Mouse (Mus musculus) ES-E14 (cell line): ENCODE measurements at regions not wholly inside any gene's neighbourhood (a gene's known extent, or its start where the extent isn't known, plus 50 kb on each side); places are given as distances from the start of the nearest gene placed in this dataset.

Experiments used
- DNase-seq: peaks from one replicate; pipeline ENCODE4 v3.0.0-alpha.2; 2013; ENCODE audit warnings: low read depth, low spot score
- H3K27ac ChIP-seq: 2 replicates; pipeline ENCODE4 v1.5.1; 2012; ENCODE audit warnings: low read depth, mild to moderate bottlenecking, low read length, moderate library complexity, mixed read lengths; ENCODE audit not compliant: poor library complexity, insufficient read depth, severe bottlenecking
- H3K36me3 ChIP-seq: 2 replicates; pipeline ENCODE4 v1.6.1; 2012; ENCODE audit warnings: mild to moderate bottlenecking, low read length, moderate library complexity, mixed read lengths; ENCODE audit not compliant: control insufficient read depth, poor library complexity, insufficient read depth, severe bottlenecking
- H3K4me1 ChIP-seq, 2 experiments: fragments of 150-350 bp in 1 of 2; sonication (generic) in 1 of 2; 2 replicates each; pipeline ENCODE4 v1.6.1; 2012; ENCODE audit warnings: low read length in 2 of 2, mild to moderate bottlenecking in 1 of 2, mixed read lengths in 1 of 2; ENCODE audit not compliant: control insufficient read depth in 2 of 2, insufficient read depth in 2 of 2, poor library complexity in 1 of 2
- H3K4me3 ChIP-seq, 2 experiments: fragments of 150-350 bp in 1 of 2; sonication (generic) in 1 of 2; 2 replicates each; pipeline ENCODE4 v1.5.1; 2012; ENCODE audit warnings: low read length in 2 of 2, low read depth in 1 of 2, mild to moderate bottlenecking in 1 of 2, mixed read lengths in 1 of 2; ENCODE audit not compliant: insufficient read depth in 1 of 2, poor library complexity in 1 of 2, severe bottlenecking in 1 of 2
- H3K9ac ChIP-seq: 2 replicates; pipeline ENCODE4 v1.6.1; 2012; ENCODE audit warnings: low read depth, mild to moderate bottlenecking, low read length, mixed read lengths; ENCODE audit not compliant: poor library complexity, insufficient read depth, severe bottlenecking
- H3K9me3 ChIP-seq: fragments of 150-350 bp; sonication (generic); 2 replicates; pipeline ENCODE4 v1.6.1; 2012; ENCODE audit warnings: low read depth, mild to moderate bottlenecking, low read length; ENCODE audit not compliant: control insufficient read depth, insufficient read depth
- CHD2 ChIP-seq: IDR thresholded peaks from 2 replicates; pipeline ENCODE4 v1.6.1; 2014; ENCODE audit warnings: mild to moderate bottlenecking, low read depth, low read length, inconsistent platforms
- HCFC1 ChIP-seq: IDR thresholded peaks from 2 replicates; pipeline ENCODE4 v1.6.1; 2012; ENCODE audit warnings: low read length, inconsistent platforms, borderline replicate concordance; ENCODE audit not compliant: insufficient read depth
- MAFK ChIP-seq: IDR thresholded peaks from 2 replicates; pipeline ENCODE4 v1.6.1; 2014; ENCODE audit warnings: mild to moderate bottlenecking, low read depth, low read length, inconsistent platforms; ENCODE audit not compliant: insufficient read depth
- ZC3H11A ChIP-seq: IDR thresholded peaks from 2 replicates; pipeline ENCODE4 v1.6.1; 2012; ENCODE audit warnings: low read depth, mild to moderate bottlenecking, inconsistent platforms, low read length, borderline replicate concordance
- ZNF384 ChIP-seq: IDR thresholded peaks from 2 replicates; pipeline ENCODE4 v1.6.1; 2012; ENCODE audit warnings: low read depth, low read length, inconsistent platforms
- in situ Hi-C, 2 experiments: fragments of 600-800 bp; cut with MboI; formaldehyde crosslinking; loops; one replicate each; pipeline ENCODE4 v1.15.1; 2025; ENCODE audit warnings: low sequenced_read_pairs in 2 of 2, inconsistent platforms in 1 of 2; ENCODE audit not compliant: unreplicated experiment in 2 of 2

- no peak for TF ChIP-seq MAFK
- TF ChIP-seq HCFC1: no peak
- no peak for TF ChIP-seq ZNF384
- TF ChIP-seq ZC3H11A: no peak
- TF ChIP-seq CHD2: no peak
- no peak overlapping the region for H3K4me3 ChIP-seq
- H3K36me3 ChIP-seq: no peaks in the 10 kb centered on the region
- no peak for DNase-seq
- H3K27ac ChIP-seq: no peak overlapping the region
- H3K9ac ChIP-seq: no peak overlapping the region
- no peaks in the 10 kb centered on the region for H3K9me3 ChIP-seq
- in situ Hi-C loops: no loop called here
- H3K4me1 ChIP-seq: no peaks in the 10 kb centered on the region
Observed at GRCm38 (mm10) chr15:14253602-14254301, 1080.3 kb upstream of the Cdh6 start.

GRCm38 (mm10) chr15:14251773-14252172 lies 1078.3 kb upstream of the Cdh6 start:
- in situ Hi-C loops: no loop called here
- Histone ChIP-seq H3K9me3 (no peaks in the 10 kb centered on the region), H3K36me3 (no peaks in the 10 kb centered on the region), H3K4me1 (no peaks in the 10 kb centered on the region), H3K4me3 (no peak overlapping the region), H3K27ac (no peak overlapping the region), H3K9ac (no peak overlapping the region)
- DNase-seq: no peak
- no peak for TF ChIP-seq MAFK
- no peak for TF ChIP-seq CHD2
- no peak for TF ChIP-seq ZNF384
- TF ChIP-seq HCFC1: no peak
- TF ChIP-seq ZC3H11A: no peak

- no peaks in the 10 kb centered on the region for H3K36me3 ChIP-seq
- H3K27ac ChIP-seq: no peak overlapping the region
- H3K4me3 ChIP-seq: no peak overlapping the region
- TF ChIP-seq MAFK: no peak
- TF ChIP-seq CHD2: no peak
- no peak for TF ChIP-seq HCFC1
- no peak for TF ChIP-seq ZNF384
- TF ChIP-seq ZC3H11A: no peak
- no peaks in the 10 kb centered on the region for H3K9me3 ChIP-seq
- H3K4me1 ChIP-seq: no peaks in the 10 kb centered on the region
- H3K9ac ChIP-seq: no peak overlapping the region
- DNase-seq: no peak
- in situ Hi-C loops: no loop called here
Observed at GRCm38 (mm10) chr15:14215236-14215635, 1041.8 kb upstream of the Cdh6 start.

GRCm38 (mm10) chr15:14214726-14215125 lies 1041.3 kb upstream of the Cdh6 start:
- H3K27ac ChIP-seq: no peak overlapping the region
- H3K36me3 ChIP-seq: no peaks in the 10 kb centered on the region
- TF ChIP-seq ZNF384 (no peak), ZC3H11A (no peak), CHD2 (no peak), HCFC1 (no peak), MAFK (no peak)
- in situ Hi-C loops: no loop called here
- H3K4me1 ChIP-seq: no peaks in the 10 kb centered on the region
- no peak for DNase-seq
- no peak overlapping the region for H3K9ac ChIP-seq
- no peaks in the 10 kb centered on the region for H3K9me3 ChIP-seq
- H3K4me3 ChIP-seq: no peak overlapping the region

GRCm38 (mm10) chr15:14177523-14177922 lies 1004.0 kb upstream of the Cdh6 start:
- in situ Hi-C loops: no loop called here
- H3K4me1 ChIP-seq: no peaks in the 10 kb centered on the region
- DNase-seq: no peak

More at GRCm38 (mm10) chr15:14177523-14177922, 1004.0 kb upstream of the Cdh6 start:
- no peak overlapping the region for H3K9ac ChIP-seq
- TF ChIP-seq ZC3H11A (no peak), CHD2 (no peak), ZNF384 (no peak), HCFC1 (no peak), MAFK (no peak)
- no peaks in the 10 kb centered on the region for H3K36me3 ChIP-seq
- no peaks in the 10 kb centered on the region for H3K9me3 ChIP-seq
- H3K27ac ChIP-seq: no peak overlapping the region
- no peak overlapping the region for H3K4me3 ChIP-seq
